Mouse (Mus musculus) frontal cortex, postnatal 10 days (tissue): ENCODE measurements at regions not wholly inside any gene's neighbourhood (a gene's known extent, or its start where the extent isn't known, plus 50 kb on each side); places are given as distances from the start of the nearest gene placed in this dataset.

Experiments
- DNase-seq, 2 experiments: peaks; one replicate each; pipeline ENCODE4 v3.0.0; 2022; ENCODE audit warnings: low spot score in 2 of 2, mixed read lengths in 1 of 2

- no peak for DNase-seq
Observed at GRCm38 (mm10) chr11:28782486-28782885, 70.5 kb upstream of the Efemp1 start.

GRCm38 (mm10) chr11:28770831-28771230, 82.2 kb upstream of the Efemp1 start:
- DNase-seq: no peak

GRCm38 (mm10) chr11:28760751-28761150, 92.3 kb upstream of the Efemp1 start:
- no peak for DNase-seq

- DNase-seq: peak; percentile 11 to 23
Observed at GRCm38 (mm10) chr11:28734941-28735597, 117.9 kb upstream of the Efemp1 start.

- no peak for DNase-seq
Observed at GRCm38 (mm10) chr11:28734581-28734931, 118.4 kb upstream of the Efemp1 start.

GRCm38 (mm10) chr11:28733877-28734580, 119.0 kb upstream of the Efemp1 start:
- no peak for DNase-seq

- DNase-seq: no peak
Observed at GRCm38 (mm10) chr11:28730140-28730539, 122.9 kb upstream of the Efemp1 start.

- no peak for DNase-seq
Observed at GRCm38 (mm10) chr11:28709511-28709910, 125.4 kb upstream of the Ccdc85a start.

GRCm38 (mm10) chr11:28708431-28708830, 124.3 kb upstream of the Ccdc85a start:
- no peak for DNase-seq

GRCm38 (mm10) chr11:28702384-28702783, 118.3 kb upstream of the Ccdc85a start:
- DNase-seq: no peak

GRCm38 (mm10) chr11:28701379-28701778, 117.3 kb upstream of the Ccdc85a start:
- DNase-seq: no peak

- no peak for DNase-seq
Observed at GRCm38 (mm10) chr11:28699766-28700165, 115.6 kb upstream of the Ccdc85a start.

- no peak for DNase-seq
Observed at GRCm38 (mm10) chr11:28697644-28698480, 113.7 kb upstream of the Ccdc85a start.

- DNase-seq: no peak
Observed at GRCm38 (mm10) chr11:28695031-28695430, 110.9 kb upstream of the Ccdc85a start.

- DNase-seq: no peak
Observed at GRCm38 (mm10) chr11:28693303-28693702, 109.2 kb upstream of the Ccdc85a start.

- peak in 1 of 2 experiments; percentile 15 for DNase-seq
Observed at GRCm38 (mm10) chr11:28692263-28693194, 108.4 kb upstream of the Ccdc85a start.

GRCm38 (mm10) chr11:28688436-28688835, 104.3 kb upstream of the Ccdc85a start:
- no peak for DNase-seq

GRCm38 (mm10) chr11:28685407-28685806, 101.3 kb upstream of the Ccdc85a start:
- no peak for DNase-seq

GRCm38 (mm10) chr11:28681311-28681710, 97.2 kb upstream of the Ccdc85a start:
- DNase-seq: no peak

- no peak for DNase-seq
Observed at GRCm38 (mm10) chr11:28670765-28671164, 86.6 kb upstream of the Ccdc85a start.

- DNase-seq: no peak
Observed at GRCm38 (mm10) chr11:28669359-28669758, 85.2 kb upstream of the Ccdc85a start.
